Mouse (Mus musculus): ENCODE results near the gene Fitm1. TPM values are rescaled to one million over a fixed set of nuclear protein-coding genes. Genes with fewer than 3 reads are reported as not detected.

Gene Fitm1
- total and polyA plus RNA-seq, 2 experiments from 2014 or later, result 195 to 277 TPM

GRCm38 (mm10) chr14:55603271-55603632, 27.8 kb downstream of the Fitm1 start, which contains the start of gene Irf9:
TSS of gene Irf9 (plus strand) at chr14:55603571.
- peaks cover 80% of the 10 kb centered on the region for H3K36me3 ChIP-seq (replicated peaks; ENCODE audit: control insufficient read depth, insufficient read depth, low read length)

GRCm38 (mm10) chr14:55603633-55604576, 28.5 kb downstream of the Fitm1 start:
- Histone ChIP-seq H3K36me3 (replicated peaks; ENCODE audit: control insufficient read depth, insufficient read depth, low read length) (peaks cover 80% of the 10 kb centered on the region), H3K4me3 (ENCODE audit: low read depth, low read length) (peak overlapping the region; percentile 58), H3K4me1 (ENCODE audit: control insufficient read depth, insufficient read depth) (peaks cover 3% of the 10 kb centered on the region; the same call in 1 of the 2 replicates), H3K9ac (replicated peaks; ENCODE audit: low read depth, low read length) (peak overlapping the region; percentile 66), H3K27me3 (ENCODE audit: control insufficient read depth, insufficient read depth, low read length) (no peaks in the 10 kb centered on the region), H3K9me3 (replicated peaks; ENCODE audit: control insufficient read depth, low read length) (no peaks in the 10 kb centered on the region), H3K4me2 (ENCODE audit: low read depth, low read length) (peak overlapping the region; percentile 70), H3K27ac (ENCODE audit: low read depth) (peak overlapping the region; percentile 92)
- peak; percentile 95 for DNase-seq (ENCODE audit: low spot score)
- TF ChIP-seq CTCF (IDR thresholded peaks at IDR 0.05; ENCODE audit: low read depth), result peak; percentile 96
- no peak; the same call in 1 of the 2 replicates for TF ChIP-seq EP300 (IDR thresholded peaks at IDR 0.05; ENCODE audit: low read depth)
- peak; percentile 92 for ATAC-seq (ENCODE audit: insufficient read depth, low read depth)
- 14% methylated on average over 19 of the region's 19 CpGs for WGBS

More at GRCm38 (mm10) chr14:55603271-55603632, 27.8 kb downstream of the Fitm1 start, which contains the start of gene Irf9:
- H3K27ac ChIP-seq (ENCODE audit: low read depth), result peak within 1 kb of the TSS; percentile 92
- peak within 1 kb of the TSS; percentile 70 for H3K4me2 ChIP-seq (ENCODE audit: low read depth, low read length)
- peak within 1 kb of the TSS; percentile 66 for H3K9ac ChIP-seq (replicated peaks; ENCODE audit: low read depth, low read length)
- DNase-seq (ENCODE audit: low spot score) (no peak), ATAC-seq (ENCODE audit: insufficient read depth, low read depth) (peak; percentile 3)
- no peaks in the 10 kb centered on the region for H3K27me3 ChIP-seq (ENCODE audit: control insufficient read depth, insufficient read depth, low read length)
- H3K4me1 ChIP-seq (ENCODE audit: control insufficient read depth, insufficient read depth), result peaks cover 3% of the 10 kb centered on the region; the same call in 1 of the 2 replicates
- TF ChIP-seq CTCF (IDR thresholded peaks at IDR 0.05; ENCODE audit: low read depth) (no peak), EP300 (IDR thresholded peaks at IDR 0.05; ENCODE audit: low read depth) (no peak)
- H3K9me3 ChIP-seq (replicated peaks; ENCODE audit: control insufficient read depth, low read length), result no peaks in the 10 kb centered on the region
- H3K4me3 ChIP-seq (ENCODE audit: low read depth, low read length), result peak within 1 kb of the TSS; percentile 58
- 80% methylated on average over 7 of the region's 7 CpGs for WGBS

DNA sequence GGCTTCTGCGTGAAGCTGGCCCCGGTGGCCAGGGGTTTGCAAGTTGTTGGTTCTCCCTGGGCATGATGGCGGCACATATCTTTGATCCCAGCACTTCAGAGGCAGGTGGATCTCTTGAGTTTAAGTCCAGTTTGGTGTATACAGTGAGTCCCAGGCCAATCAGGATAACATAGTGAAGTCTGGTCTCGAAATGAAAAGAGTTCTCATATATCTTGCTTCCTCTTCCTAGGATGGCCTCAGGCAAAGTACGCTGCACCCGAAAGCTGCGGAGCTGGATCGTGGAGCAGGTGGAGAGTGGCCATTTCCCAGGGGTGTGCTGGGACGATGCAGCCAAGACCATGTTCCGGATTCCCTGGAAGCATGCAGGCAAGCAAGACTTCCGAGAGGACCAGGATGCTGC, 29.4 kb downstream of the Fitm1 start:
- no peaks in the 10 kb centered on the region for H3K9me3 ChIP-seq (replicated peaks; ENCODE audit: control insufficient read depth, low read length)
- H3K4me3 ChIP-seq (ENCODE audit: low read depth, low read length), result peak overlapping the region; percentile 58
- TF ChIP-seq CTCF (IDR thresholded peaks at IDR 0.05; ENCODE audit: low read depth), result no peak
- no peak for TF ChIP-seq EP300 (IDR thresholded peaks at IDR 0.05; ENCODE audit: low read depth)
- H3K9ac ChIP-seq (replicated peaks; ENCODE audit: low read depth, low read length), result peak overlapping the region; percentile 66
- peak overlapping the region; percentile 92 for H3K27ac ChIP-seq (ENCODE audit: low read depth)
- peak overlapping the region; percentile 70 for H3K4me2 ChIP-seq (ENCODE audit: low read depth, low read length)
- DNase-seq (ENCODE audit: low spot score), result no peak
- 91% methylated on average over 11 of the region's 11 CpGs for WGBS
- H3K27me3 ChIP-seq (ENCODE audit: control insufficient read depth, insufficient read depth, low read length), result no peaks in the 10 kb centered on the region
- H3K4me1 ChIP-seq (ENCODE audit: control insufficient read depth, insufficient read depth), result peaks cover 3% of the 10 kb centered on the region; the same call in 1 of the 2 replicates
- H3K36me3 ChIP-seq (replicated peaks; ENCODE audit: control insufficient read depth, insufficient read depth, low read length), result peaks cover 80% of the 10 kb centered on the region
- ATAC-seq (ENCODE audit: insufficient read depth, low read depth), result no peak

- no peaks in the 10 kb centered on the region for H3K27me3 ChIP-seq (ENCODE audit: control insufficient read depth, insufficient read depth, low read length)
- no peak overlapping the region for H3K27ac ChIP-seq (ENCODE audit: low read depth)
- ATAC-seq (ENCODE audit: insufficient read depth, low read depth) (no peak), DNase-seq (ENCODE audit: low spot score) (no peak)
- H3K4me2 ChIP-seq (ENCODE audit: low read depth, low read length), result peak overlapping the region; percentile 20; the same call in 1 of the 2 replicates
- H3K9me3 ChIP-seq (replicated peaks; ENCODE audit: control insufficient read depth, low read length), result no peaks in the 10 kb centered on the region
- TF ChIP-seq CTCF (IDR thresholded peaks at IDR 0.05; ENCODE audit: low read depth) (no peak), EP300 (IDR thresholded peaks at IDR 0.05; ENCODE audit: low read depth) (no peak)
- no peak overlapping the region for H3K4me3 ChIP-seq (ENCODE audit: low read depth, low read length)
- WGBS, result 79% methylated on average over 16 of the region's 16 CpGs
- H3K36me3 ChIP-seq (replicated peaks; ENCODE audit: control insufficient read depth, insufficient read depth, low read length), result peaks cover 78% of the 10 kb centered on the region
- H3K4me1 ChIP-seq (ENCODE audit: control insufficient read depth, insufficient read depth), result peaks cover 3% of the 10 kb centered on the region; the same call in 1 of the 2 replicates
- no peak overlapping the region for H3K9ac ChIP-seq (replicated peaks; ENCODE audit: low read depth, low read length)
Observed at GRCm38 (mm10) chr14:55605743-55606459, 30.5 kb downstream of the Fitm1 start.

- H3K4me2 ChIP-seq (ENCODE audit: low read depth, low read length), result no peak overlapping the region
- no peak for TF ChIP-seq CTCF (IDR thresholded peaks at IDR 0.05; ENCODE audit: low read depth)
- no peak for TF ChIP-seq EP300 (IDR thresholded peaks at IDR 0.05; ENCODE audit: low read depth)
- ATAC-seq (ENCODE audit: insufficient read depth, low read depth) (no peak), DNase-seq (ENCODE audit: low spot score) (no peak)
- H3K27me3 ChIP-seq (ENCODE audit: control insufficient read depth, insufficient read depth, low read length), result no peaks in the 10 kb centered on the region
- H3K9me3 ChIP-seq (replicated peaks; ENCODE audit: control insufficient read depth, low read length), result no peaks in the 10 kb centered on the region
- H3K27ac ChIP-seq (ENCODE audit: low read depth), result no peak overlapping the region
- 92% methylated on average over 6 of the region's 6 CpGs for whole genome bisulfite sequencing
- H3K36me3 ChIP-seq (replicated peaks; ENCODE audit: control insufficient read depth, insufficient read depth, low read length), result peaks cover 55% of the 10 kb centered on the region
- no peak overlapping the region for H3K9ac ChIP-seq (replicated peaks; ENCODE audit: low read depth, low read length)
- H3K4me3 ChIP-seq (ENCODE audit: low read depth, low read length), result no peak overlapping the region
- peaks cover 3% of the 10 kb centered on the region; the same call in 1 of the 2 replicates for H3K4me1 ChIP-seq (ENCODE audit: control insufficient read depth, insufficient read depth)
Observed at GRCm38 (mm10) chr14:55608339-55608738, 32.9 kb downstream of the Fitm1 start.
